Mouse (Mus musculus) c-Kit-positive CD71-positive TER-119-positive erythroid progenitor cells, embryonic 14.5 days (primary cell): ENCODE results near the gene Olfr1026.

Source experiments
- DNase-seq: peaks from one replicate; pipeline ENCODE4 v3.0.0-alpha.2; 2013; ENCODE audit warnings: low spot score

Olfr1026 gene

GRCm38 (mm10) chr2:85921258-85921657, at the start of gene Olfr1026:
Gene Olfr1026 (plus strand): TSS chr2:85921558.
- DNase-seq: no peak

GRCm38 (mm10) chr2:85885340-85885739, 36.0 kb upstream of the Olfr1026 start, which contains the start of gene Olfr1023:
Gene Olfr1023 (plus strand): TSS chr2:85885640.
- DNase-seq: no peak

DNA sequence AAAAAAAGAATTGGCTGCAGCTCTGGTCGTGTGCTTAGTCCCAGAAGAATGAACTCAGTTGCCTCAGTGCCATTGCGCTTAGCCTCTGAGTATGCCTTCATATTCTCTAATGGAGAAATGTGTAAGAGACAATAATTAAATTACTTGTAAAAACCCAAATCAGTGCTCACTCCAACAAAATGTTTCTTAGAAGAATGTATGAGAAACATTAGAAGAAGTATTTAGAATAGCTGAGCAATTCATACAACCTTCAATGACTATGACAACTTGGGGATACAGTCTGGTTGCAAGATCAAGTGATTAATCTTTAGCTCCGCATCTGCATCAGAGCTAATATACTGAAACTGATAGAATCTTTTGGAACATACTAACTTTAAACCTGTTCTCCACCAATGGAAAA, 16.4 kb upstream of the Olfr1026 start, which contains the start of gene Olfr1024:
Olfr1024 (minus strand) TSS at position 101 of the 400 bp plus-strand sequence.
- DNase-seq: no peak

GRCm38 (mm10) chr2:85913197-85913596, 8.2 kb upstream of the Olfr1026 start:
- DNase-seq: no peak

GRCm38 (mm10) chr2:85914893-85915292, 6.5 kb upstream of the Olfr1026 start, which contains the start of gene Olfr1025-ps1:
Gene Olfr1025-ps1 (plus strand): TSS chr2:85915193.
- no peak for DNase-seq

- no peak for DNase-seq
These were observed 28.8 kb downstream of the Olfr1026 start, which contains the start of gene Olfr1028 for GRCm38 (mm10) chr2:85950137-85950536. Gene Olfr1028 (plus strand): TSS chr2:85950437.

- no peak for DNase-seq
These were observed 52.2 kb downstream of the Olfr1026 start, which contains the start of gene Olfr1029 for GRCm38 (mm10) chr2:85973595-85973994. Gene Olfr1029 (plus strand): TSS chr2:85973895.
